Mouse (Mus musculus): ENCODE measurements around the gene Foxred2.

- TF ChIP-seq CTCF (IDR thresholded peaks at IDR 0.05; ENCODE audit: control insufficient read depth, insufficient read depth, insufficient replicate concordance, low read depth, low read length) (no peak), POLR2A (IDR thresholded peaks at IDR 0.05; ENCODE audit: control insufficient read depth, low read depth, low read length) (no peak)
Measured at GRCm38 (mm10) chr15:77962447-77962846, 5.9 kb upstream of the Foxred2 start.

All from testis, adult 2 months (tissue).